Mouse (Mus musculus): ENCODE data around the gene Gm20662. TPM values are rescaled to one million over a fixed set of nuclear protein-coding genes. Genes with fewer than 3 reads are reported as not detected.

Gm20662 gene
- not detected for polyA plus RNA-seq (2014; fragmentation: Illumina TruSeq; extraction: RNeasy Lipid Tissue Mini Kit (QIAGEN cat#74804))

DNA sequence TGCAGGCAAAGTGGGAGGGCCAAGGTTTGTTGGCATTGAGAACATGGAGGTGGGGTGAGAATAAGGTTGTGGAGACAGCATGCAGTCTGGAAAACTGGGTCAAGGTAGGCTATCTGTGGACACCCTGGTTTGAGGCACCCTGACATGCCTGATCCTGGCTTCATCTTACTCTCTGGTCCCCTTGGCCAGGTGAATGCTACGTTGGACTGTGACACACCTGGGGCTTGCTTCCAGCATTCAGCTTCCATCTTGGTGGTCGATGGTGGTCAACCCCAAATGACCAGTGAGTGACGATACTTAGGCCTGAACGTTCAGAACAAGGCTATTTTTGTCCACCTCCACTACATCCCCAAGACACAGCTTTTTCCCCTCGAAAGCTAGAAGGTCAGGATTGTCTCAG lies at the start of gene Gm20662:
Gene Gm20662 (plus strand): TSS at position 301 of the 400 bp plus-strand sequence.

GRCm38 (mm10) chr9:107949922-107950235 lies 46.3 kb upstream of the Gm20662 start, which contains the start of gene Traip:
Gene Traip, plus strand, starts transcription at chr9:107950136.

DNA sequence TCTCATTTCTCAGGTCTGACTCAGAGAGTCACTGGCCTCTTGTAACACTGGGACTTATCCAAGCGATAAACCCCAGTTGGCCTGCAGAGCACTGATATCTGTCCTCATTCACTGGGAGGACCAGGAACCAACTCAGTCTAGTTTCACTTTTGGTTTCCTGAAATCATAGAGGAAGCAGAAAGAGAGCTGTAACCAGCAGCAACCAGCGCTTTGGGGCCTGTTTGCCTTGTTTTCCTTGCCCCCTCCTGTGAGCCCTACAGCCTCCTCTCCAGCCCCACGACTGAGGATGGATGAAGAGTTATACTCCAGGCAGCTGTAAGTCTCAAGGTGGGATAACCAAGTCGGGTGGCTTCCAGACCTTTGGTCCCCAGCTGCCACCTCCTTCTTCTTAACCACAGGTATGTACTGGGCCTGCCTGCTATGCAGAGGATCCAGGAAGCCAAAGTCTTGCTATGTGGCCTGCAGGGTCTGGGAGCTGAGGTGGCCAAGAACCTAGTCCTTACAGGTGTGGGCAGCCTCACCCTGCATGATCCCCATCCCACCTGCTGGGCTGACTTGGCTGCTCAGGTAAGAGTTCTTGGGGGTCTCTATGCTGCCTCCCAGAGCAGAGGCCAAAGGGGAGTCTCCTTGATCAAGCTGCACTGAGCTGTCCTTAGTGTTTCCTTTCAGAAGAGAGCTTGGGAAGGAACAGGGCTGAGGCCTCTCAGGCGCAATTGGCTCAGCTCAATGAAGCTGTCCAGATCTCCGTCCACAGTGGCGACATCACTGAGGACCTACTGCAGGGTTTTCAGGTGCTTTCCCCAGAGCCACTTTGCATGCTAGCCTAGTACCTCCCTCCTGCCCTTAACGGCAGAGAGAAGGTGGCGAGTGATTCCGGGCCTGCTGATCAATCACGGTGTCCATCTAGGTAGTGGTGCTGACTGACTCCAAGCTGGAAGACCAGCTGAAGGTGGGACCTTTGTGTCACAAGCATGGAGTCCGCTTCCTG lies 20.5 kb upstream of the Gm20662 start, which contains the start of gene Uba7:
Gene Uba7 (plus strand): TSS at position 107 of the 988 bp plus-strand sequence.

DNA sequence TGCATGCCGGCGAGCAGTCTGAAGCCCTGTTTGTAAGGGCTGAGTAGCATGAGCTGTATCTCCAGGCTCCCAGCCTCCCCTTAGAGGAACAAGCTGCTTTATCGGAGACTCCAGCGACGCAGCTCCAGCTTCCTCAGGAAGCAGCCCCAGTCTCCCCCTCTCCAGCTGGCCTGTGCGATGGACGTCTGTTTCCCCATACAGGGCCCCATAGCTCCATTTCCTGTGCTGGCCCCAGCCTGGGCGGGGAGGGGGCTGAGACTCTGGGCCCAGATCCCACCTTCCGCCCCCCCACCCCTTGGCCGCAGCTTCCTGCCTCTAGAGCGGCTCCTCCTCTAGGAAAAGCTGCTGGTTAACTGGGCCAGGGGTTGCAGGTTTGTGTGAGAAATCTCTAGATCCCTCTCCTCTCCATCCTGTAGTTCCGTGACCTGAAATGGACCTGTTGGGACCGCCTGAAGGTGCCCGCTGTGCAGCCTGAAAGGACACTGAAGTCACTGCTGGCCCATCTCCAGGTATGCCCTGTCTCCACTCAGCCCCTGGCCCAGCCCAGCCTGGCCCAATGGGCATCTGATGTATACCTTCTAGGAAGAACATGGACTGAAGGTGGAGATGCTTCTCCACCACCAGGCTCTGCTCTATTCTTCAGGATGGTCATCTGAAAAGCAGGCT lies 13.3 kb upstream of the Gm20662 start, which contains the start of gene Gm20661:
Gene Gm20661 (plus strand): TSS at position 378 of the 666 bp plus-strand sequence.

GRCm38 (mm10) chr9:107985131-107986119 lies 10.7 kb upstream of the Gm20662 start, which contains the start of gene Inka1:
Gene Inka1, minus strand, starts transcription at chr9:107985879.

GRCm38 (mm10) chr9:107992197-107992596 lies 4.0 kb upstream of the Gm20662 start, which contains the start of gene Cdhr4:
Gene Cdhr4, plus strand, starts transcription at chr9:107992497.

DNA sequence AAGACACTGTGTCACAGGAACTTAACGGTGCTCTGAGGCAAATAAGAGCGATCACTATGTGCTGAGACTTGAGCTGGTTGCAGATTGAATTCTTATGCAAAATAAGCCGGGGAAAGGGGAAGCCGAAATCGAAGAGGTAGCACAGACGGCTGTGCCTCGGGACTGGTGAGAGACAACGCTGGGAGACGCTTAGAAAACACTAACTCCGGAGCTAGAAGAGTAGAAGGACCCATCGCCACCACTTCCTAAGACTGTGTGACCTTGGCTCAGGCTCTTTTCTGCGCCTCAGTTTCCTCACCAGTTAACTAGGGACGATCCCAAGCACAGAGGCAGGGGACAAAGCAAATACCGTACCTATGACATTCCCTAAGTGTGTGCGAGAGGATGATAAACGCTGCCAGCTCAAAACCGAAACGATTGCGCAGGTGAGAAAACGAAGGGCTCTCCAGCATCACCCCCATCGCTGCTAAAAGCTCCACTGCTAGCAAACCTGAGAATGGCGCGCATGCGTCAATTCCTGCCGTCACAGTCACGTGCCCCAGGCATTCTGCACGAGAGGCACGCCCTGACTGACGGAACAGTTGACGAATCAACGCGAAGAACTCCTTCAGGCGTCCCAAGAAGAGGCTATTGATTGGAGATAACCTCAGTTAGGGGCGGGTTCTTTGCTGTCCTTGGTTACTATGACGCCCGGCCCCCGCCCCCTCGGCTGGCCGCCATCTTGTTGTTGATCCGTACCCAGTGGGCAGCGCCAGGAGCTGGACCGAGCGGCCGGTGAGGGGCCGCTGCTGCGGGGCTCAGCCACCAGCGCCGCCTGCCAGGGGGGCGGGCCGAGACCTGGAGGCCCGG lies 6.0 kb downstream of the Gm20662 start, which contains the start of gene Ip6k1:
Gene Ip6k1 (plus strand): TSS at position 580 of the 849 bp plus-strand sequence.

GRCm38 (mm10) chr9:108049016-108049455 lies 52.9 kb downstream of the Gm20662 start, which contains the start of gene Gmppb:
Gene Gmppb, plus strand, starts transcription at chr9:108049242.

GRCm38 (mm10) chr9:108052885-108053664 lies 56.9 kb downstream of the Gm20662 start, which contains the start of gene Amigo3:
Gene Amigo3, plus strand, starts transcription at chr9:108053159.

DNA sequence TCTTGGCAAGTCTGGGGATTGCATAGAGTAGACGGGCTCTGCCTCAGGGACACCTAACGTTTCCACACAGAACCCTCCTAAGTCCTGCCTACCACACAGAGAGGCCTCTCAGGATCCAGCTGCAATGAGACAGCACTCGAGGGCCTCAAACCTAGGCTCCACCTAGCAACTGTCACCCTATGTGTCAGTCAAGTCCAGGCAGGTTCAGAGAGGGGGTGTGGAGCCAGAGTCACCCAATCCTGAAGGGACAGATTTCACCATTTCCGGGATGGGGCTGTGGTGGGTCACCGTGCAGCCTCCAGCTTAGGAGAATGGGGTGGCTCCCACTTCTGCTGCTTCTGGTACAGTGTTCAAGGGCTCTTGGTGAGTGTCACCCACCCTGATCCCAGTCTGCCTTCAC lies 84.0 kb downstream of the Gm20662 start, which contains the start of gene Mst1:
Gene Mst1 (plus strand): TSS at position 269 of the 400 bp plus-strand sequence.

GRCm38 (mm10) chr9:108082988-108083431 lies 86.9 kb downstream of the Gm20662 start, which contains the start of gene Rnf123:
Gene Rnf123, minus strand, starts transcription at chr9:108083346.

DNA sequence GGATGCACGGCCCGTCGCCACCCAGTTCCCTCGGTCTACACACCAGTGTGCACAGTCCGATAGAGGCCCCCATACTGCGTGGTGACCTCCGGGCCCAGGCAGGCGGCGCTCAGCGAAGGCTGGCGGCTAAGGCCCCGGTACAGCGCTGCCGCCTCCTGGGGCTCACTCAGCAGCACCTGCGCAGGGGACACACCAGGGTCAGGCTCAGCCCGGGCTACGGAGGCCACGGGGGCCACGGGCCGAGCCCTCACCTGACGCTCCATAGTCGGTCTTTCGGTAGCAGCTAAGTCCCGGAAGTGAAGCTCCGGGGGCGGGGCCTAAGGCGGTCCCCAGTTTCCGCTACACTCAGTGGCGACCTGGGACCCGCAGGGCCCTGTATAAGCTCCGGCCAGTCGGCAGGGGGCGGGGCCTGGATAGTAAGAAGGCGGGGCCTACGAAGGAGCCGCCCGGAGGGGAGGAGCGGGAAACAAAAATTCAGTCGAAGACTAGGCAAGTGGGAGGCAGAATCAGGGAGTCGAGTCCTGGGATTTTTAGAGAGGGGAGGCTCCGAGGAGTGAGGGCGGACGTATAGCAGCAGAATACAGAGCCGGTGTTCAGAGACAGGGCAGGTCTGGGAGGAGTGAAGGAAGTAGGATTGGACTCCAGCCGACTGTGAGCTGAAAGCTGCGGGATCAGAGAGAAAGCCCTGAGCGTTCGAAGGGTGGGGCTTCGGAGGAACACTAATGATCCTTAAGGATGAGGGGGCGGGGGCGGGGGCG lies 98.2 kb downstream of the Gm20662 start, which contains the start of gene Apeh:
Gene Apeh (minus strand): TSS at position 423 of the 758 bp plus-strand sequence.

Other genes starting within 250 kb of the Gm20662 start
- gene Rbm5, start 225.4 kb upstream of the Gm20662 start, polyA plus RNA-seq (2014; fragmentation: Illumina TruSeq; extraction: RNeasy Lipid Tissue Mini Kit (QIAGEN cat#74804)): 190 TPM
- gene Rbm6, start 123.1 kb upstream of the Gm20662 start, polyA plus RNA-seq (2014; fragmentation: Illumina TruSeq; extraction: RNeasy Lipid Tissue Mini Kit (QIAGEN cat#74804)): 116 TPM
- gene Mon1a, start 108.2 kb upstream of the Gm20662 start, polyA plus RNA-seq (2014; fragmentation: Illumina TruSeq; extraction: RNeasy Lipid Tissue Mini Kit (QIAGEN cat#74804)): not detected
- 0.11 TPM for gene Mst1r, start 89.5 kb upstream of the Gm20662 start, polyA plus RNA-seq (2014; fragmentation: Illumina TruSeq; extraction: RNeasy Lipid Tissue Mini Kit (QIAGEN cat#74804))
- not detected for gene Actl11, start 67.9 kb upstream of the Gm20662 start, polyA plus RNA-seq (2014; fragmentation: Illumina TruSeq; extraction: RNeasy Lipid Tissue Mini Kit (QIAGEN cat#74804))
- not detected for gene Camkv, start 60.7 kb upstream of the Gm20662 start, polyA plus RNA-seq (2014; fragmentation: Illumina TruSeq; extraction: RNeasy Lipid Tissue Mini Kit (QIAGEN cat#74804))
- 0.97 TPM for gene Traip, start 46.2 kb upstream of the Gm20662 start, polyA plus RNA-seq (2014; fragmentation: Illumina TruSeq; extraction: RNeasy Lipid Tissue Mini Kit (QIAGEN cat#74804))
- 1.1 TPM for gene Uba7, start 20.8 kb upstream of the Gm20662 start, polyA plus RNA-seq (2014; fragmentation: Illumina TruSeq; extraction: RNeasy Lipid Tissue Mini Kit (QIAGEN cat#74804))
- 0.91 TPM for gene Gm20661, start 13.3 kb upstream of the Gm20662 start, polyA plus RNA-seq (2014; fragmentation: Illumina TruSeq; extraction: RNeasy Lipid Tissue Mini Kit (QIAGEN cat#74804))
- not detected for gene Inka1, start 10.5 kb upstream of the Gm20662 start, polyA plus RNA-seq (2014; fragmentation: Illumina TruSeq; extraction: RNeasy Lipid Tissue Mini Kit (QIAGEN cat#74804))
- 2.7 TPM for gene Cdhr4, start 3.9 kb upstream of the Gm20662 start, polyA plus RNA-seq (2014; fragmentation: Illumina TruSeq; extraction: RNeasy Lipid Tissue Mini Kit (QIAGEN cat#74804))
- 40.0 TPM for gene Ip6k1, start 6.2 kb downstream of the Gm20662 start, polyA plus RNA-seq (2014; fragmentation: Illumina TruSeq; extraction: RNeasy Lipid Tissue Mini Kit (QIAGEN cat#74804))
- not detected for gene Gmppb, start 52.9 kb downstream of the Gm20662 start, polyA plus RNA-seq (2014; fragmentation: Illumina TruSeq; extraction: RNeasy Lipid Tissue Mini Kit (QIAGEN cat#74804))
- not detected for gene Amigo3, start 56.8 kb downstream of the Gm20662 start, polyA plus RNA-seq (2014; fragmentation: Illumina TruSeq; extraction: RNeasy Lipid Tissue Mini Kit (QIAGEN cat#74804))
- not detected for gene Mst1, start 84.1 kb downstream of the Gm20662 start, polyA plus RNA-seq (2014; fragmentation: Illumina TruSeq; extraction: RNeasy Lipid Tissue Mini Kit (QIAGEN cat#74804))
- 0.43 TPM for gene Rnf123, start 87.0 kb downstream of the Gm20662 start, polyA plus RNA-seq (2014; fragmentation: Illumina TruSeq; extraction: RNeasy Lipid Tissue Mini Kit (QIAGEN cat#74804))
- 10.7 TPM for gene Apeh, start 98.3 kb downstream of the Gm20662 start, polyA plus RNA-seq (2014; fragmentation: Illumina TruSeq; extraction: RNeasy Lipid Tissue Mini Kit (QIAGEN cat#74804))
- gene Bsn, start 194.0 kb downstream of the Gm20662 start, polyA plus RNA-seq (2014; fragmentation: Illumina TruSeq; extraction: RNeasy Lipid Tissue Mini Kit (QIAGEN cat#74804)): 0.09 TPM